Mouse (Mus musculus) forebrain, embryonic 14.5 days (tissue): ENCODE data around the gene Cmpk1. TPM values are rescaled to one million over a fixed set of nuclear protein-coding genes. Genes with fewer than 3 reads are reported as not detected.

ENCODE experiments used
- ATAC-seq: fragments of 200-750 bp; cut with Nextera tagmentation; 2 replicates; pipeline ENCODE4 v1.8.0; 2017; ENCODE audit warnings: mild to moderate bottlenecking, moderate library complexity
- DNase-seq: peaks from one replicate; pipeline ENCODE4 v3.0.0-alpha.2; 2015; ENCODE audit warnings: low spot score
- H3K27ac ChIP-seq: fragments of 300-500 bp; sonication (generic); 2 replicates; pipeline ENCODE4 v1.5.1; 2014; ENCODE audit warnings: low read depth, mild to moderate bottlenecking, control low read depth, low read length, moderate library complexity
- H3K27me3 ChIP-seq: fragments of 300-500 bp; sonication (generic); replicated peaks from 2 replicates; pipeline ENCODE4 v1.6.1; 2014; ENCODE audit warnings: low read length, control low read depth, mixed read lengths; ENCODE audit not compliant: control insufficient read depth, insufficient read depth
- H3K36me3 ChIP-seq: fragments of 300-500 bp; sonication (generic); 2 replicates; pipeline ENCODE4 v1.6.1; 2014; ENCODE audit warnings: low read length, control low read depth; ENCODE audit not compliant: control insufficient read depth, insufficient read depth
- H3K4me1 ChIP-seq: fragments of 300-500 bp; sonication (generic); 2 replicates; pipeline ENCODE4 v1.6.1; 2014; ENCODE audit warnings: antibody characterized with exemption, low read length, control low read depth; ENCODE audit not compliant: control insufficient read depth, insufficient read depth
- H3K4me2 ChIP-seq: fragments of 300-500 bp; sonication (generic); 2 replicates; pipeline ENCODE4 v1.6.1; 2014; ENCODE audit warnings: mild to moderate bottlenecking, control low read depth, low read length
- H3K4me3 ChIP-seq: fragments of 300-500 bp; sonication (generic); 2 replicates; pipeline ENCODE4 v1.5.1; 2014; ENCODE audit warnings: low read depth, low read length, control low read depth
- H3K9ac ChIP-seq: fragments of 300-500 bp; sonication (generic); 2 replicates; pipeline ENCODE4 v1.6.1; 2014; ENCODE audit warnings: mild to moderate bottlenecking, low read length, control low read depth, moderate library complexity
- H3K9me3 ChIP-seq: fragments of 300-500 bp; sonication (generic); replicated peaks from 2 replicates; pipeline ENCODE4 v1.6.1; 2016; ENCODE audit warnings: low read length, control low read depth, mixed read lengths; ENCODE audit not compliant: control insufficient read depth
- WGBS: fragments of 180-500 bp; shearing (Covaris S2); extraction: QIAGEN DNeasy Blood & Tissue Kit; methylation state at CpG from one replicate; pipeline ENCODE4 v1.1.7; 2014; 5-methylcytosine and 5-hydroxymethylcytosine counted together
- polyA plus RNA-seq: library from polyadenylated mRNA; unstranded; fragments of >200 nt; fragmentation: Nextera tagmentation; extraction: Ambion mirVana; gene quantifications from 2 replicates; pipeline ENCODE4 v1.2.1, GENCODE M21; 2014

Cmpk1 gene
- 165 and 189 TPM in 2 replicates for polyA plus RNA-seq

DNA sequence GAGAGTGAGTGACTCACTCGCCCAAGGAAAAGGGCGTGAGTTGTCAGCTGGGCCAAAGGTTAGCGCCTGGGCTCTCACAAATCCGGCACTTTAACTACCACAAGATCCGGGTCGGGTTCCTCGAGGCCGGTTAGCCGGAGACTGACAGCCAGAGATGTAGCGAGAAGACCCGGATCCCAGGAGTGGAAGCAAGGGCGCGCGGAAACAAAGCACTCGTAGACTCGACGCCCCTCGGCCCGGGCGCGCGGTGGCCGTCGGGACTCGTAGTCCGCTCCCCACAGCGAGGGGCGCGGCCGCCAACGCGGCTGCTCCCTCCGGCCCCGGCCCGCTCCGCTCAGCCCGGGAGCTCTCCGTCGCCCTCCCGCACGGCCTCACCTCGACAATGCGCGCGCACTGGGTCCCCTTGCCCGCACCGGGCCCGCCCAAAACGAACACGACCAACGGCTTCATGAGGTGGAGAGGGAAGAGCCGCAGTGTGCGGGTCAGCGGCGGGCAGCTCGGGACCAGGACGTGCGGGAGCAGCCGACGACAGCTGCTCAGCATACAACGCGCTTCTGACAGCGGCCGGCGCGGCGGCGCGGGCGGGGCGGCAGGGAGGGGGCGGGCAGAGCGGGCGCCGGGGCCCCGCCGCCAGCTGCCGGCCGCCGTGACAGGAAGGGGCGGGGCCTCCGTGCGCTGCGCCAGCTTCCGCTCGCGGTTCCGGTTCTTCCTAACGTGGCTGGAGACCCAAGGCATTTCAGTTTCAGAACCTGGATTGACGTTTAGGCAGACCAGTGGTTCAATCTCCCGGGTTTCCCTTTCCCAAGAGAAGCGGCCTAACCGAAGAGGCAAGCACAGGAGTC is at the start of gene Cmpk1:
Gene Cmpk1, minus strand, starts transcription at position 651 of the 842 bp plus-strand sequence.
- peak; percentile 97 for ATAC-seq
- H3K36me3 ChIP-seq, result peaks cover 3% of the 10 kb centered on the region; the same call in 1 of the 2 replicates
- WGBS, result under 1% methylated on average over 86 of the region's 93 CpGs

DNA sequence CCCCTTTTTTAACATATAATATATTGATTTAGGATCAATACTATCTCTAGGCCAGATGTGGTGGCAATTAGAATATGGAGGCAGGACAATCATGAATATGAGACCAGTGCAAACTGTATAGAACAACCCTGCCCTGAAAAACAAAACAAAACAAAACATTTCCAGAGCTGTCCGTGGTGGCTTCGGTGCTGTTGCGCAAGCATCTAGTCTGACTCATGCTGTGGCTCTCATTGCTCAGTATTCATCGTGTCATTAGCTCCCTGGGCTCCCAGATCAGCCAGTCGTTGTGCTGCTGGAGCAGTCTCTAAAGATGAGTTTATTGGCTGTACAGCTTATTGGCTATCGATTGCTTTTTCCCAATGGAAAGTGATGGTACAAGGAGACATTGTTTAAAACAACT is 48.0 kb upstream of the Cmpk1 start:
- no peak overlapping the region for H3K27ac ChIP-seq
- no peaks in the 10 kb centered on the region for H3K27me3 ChIP-seq
- no peak for ATAC-seq
- H3K9me3 ChIP-seq, result no peaks in the 10 kb centered on the region
- no peak overlapping the region for H3K9ac ChIP-seq
- H3K4me1 ChIP-seq, result no peaks in the 10 kb centered on the region
- H3K4me2 ChIP-seq, result no peak overlapping the region
- 77% methylated on average over 6 of the region's 6 CpGs for WGBS
- H3K4me3 ChIP-seq, result no peak overlapping the region
- DNase-seq, result no peak
- H3K36me3 ChIP-seq, result peaks cover 32% of the 10 kb centered on the region

More for the DNA sequence above, at the start of gene Cmpk1:
- H3K9me3 ChIP-seq, result no peaks in the 10 kb centered on the region
- H3K4me3 ChIP-seq, result peak within 1 kb of the TSS; percentile 75
- peak within 1 kb of the TSS; percentile 100 for H3K27ac ChIP-seq
- H3K27me3 ChIP-seq, result no peaks in the 10 kb centered on the region
- H3K4me2 ChIP-seq, result peak within 1 kb of the TSS; percentile 79
- peaks cover 22% of the 10 kb centered on the region; the same call in 1 of the 2 replicates for H3K4me1 ChIP-seq
- peak; percentile 94 for DNase-seq
- peak within 1 kb of the TSS; percentile 95 for H3K9ac ChIP-seq

DNA sequence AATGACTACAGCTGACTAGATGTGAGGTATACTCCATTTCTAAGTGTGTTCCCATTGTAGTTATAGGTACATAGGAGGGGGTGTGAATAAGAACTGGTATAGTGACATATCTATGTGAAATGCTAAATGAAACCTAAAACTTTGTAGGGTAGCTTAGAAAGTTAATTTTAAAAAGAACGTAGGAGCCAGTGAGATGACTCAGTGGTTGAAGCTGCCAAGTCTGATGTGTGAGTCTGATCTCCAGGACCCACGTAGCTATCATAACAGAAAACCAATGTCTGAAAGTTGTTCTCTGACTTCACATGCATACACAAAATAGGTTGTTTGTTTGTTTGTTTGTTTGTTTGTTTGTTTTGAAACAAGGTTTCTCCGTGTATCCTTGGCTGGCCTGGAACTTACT is 33.0 kb upstream of the Cmpk1 start:
- Histone ChIP-seq H3K9me3 (no peaks in the 10 kb centered on the region), H3K4me3 (no peak overlapping the region), H3K27me3 (no peaks in the 10 kb centered on the region), H3K27ac (no peak overlapping the region), H3K4me1 (no peaks in the 10 kb centered on the region), H3K9ac (no peak overlapping the region), H3K36me3 (peaks cover 46% of the 10 kb centered on the region), H3K4me2 (no peak overlapping the region)
- WGBS, result 95% methylated on average over 3 of the region's 3 CpGs
- ATAC-seq (no peak), DNase-seq (no peak)

DNA sequence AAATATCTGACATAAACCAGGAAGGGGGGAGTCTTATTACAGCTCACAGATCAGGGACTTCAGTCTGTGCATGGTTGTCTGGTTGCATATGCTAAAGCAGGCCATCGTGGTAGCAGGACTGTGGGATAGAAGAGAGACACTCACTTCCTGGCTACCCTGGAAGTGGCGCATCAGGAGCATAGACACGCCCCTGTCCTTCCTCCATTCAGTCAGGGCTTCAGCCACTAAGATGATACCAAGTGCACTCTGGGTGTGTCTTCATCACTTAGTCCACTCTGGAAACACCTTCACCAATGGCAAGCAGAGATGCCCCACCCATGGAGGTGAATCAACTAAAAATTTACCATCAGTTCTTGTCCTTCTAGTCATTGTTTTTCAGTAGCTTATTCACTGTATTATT is 27.2 kb upstream of the Cmpk1 start:
- H3K4me2 ChIP-seq, result no peak overlapping the region
- ATAC-seq (no peak), DNase-seq (no peak)
- H3K4me3 ChIP-seq, result no peak overlapping the region
- no peak overlapping the region for H3K27ac ChIP-seq
- H3K27me3 ChIP-seq, result no peaks in the 10 kb centered on the region
- H3K9ac ChIP-seq, result no peak overlapping the region
- WGBS, result 93% methylated on average over 3 of the region's 3 CpGs
- peaks cover 35% of the 10 kb centered on the region for H3K36me3 ChIP-seq
- no peaks in the 10 kb centered on the region for H3K4me1 ChIP-seq
- H3K9me3 ChIP-seq, result no peaks in the 10 kb centered on the region

DNA sequence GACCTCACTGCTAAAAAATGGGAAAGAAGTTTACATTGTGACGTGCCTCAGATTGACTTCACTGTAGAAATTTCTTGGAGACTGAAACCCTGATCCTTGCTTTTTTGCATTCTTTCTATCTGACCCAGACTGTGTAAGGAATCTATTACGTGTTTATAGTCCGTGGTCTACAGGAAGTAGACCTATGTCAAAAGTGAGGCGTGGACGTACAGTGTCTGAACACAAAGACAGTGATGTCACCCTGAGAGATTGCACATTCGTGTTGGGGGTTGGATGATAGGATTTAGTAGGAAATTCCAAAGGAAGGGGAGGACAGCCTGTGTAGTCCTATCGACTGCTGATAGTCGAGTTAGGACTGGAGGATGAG is 13.4 kb upstream of the Cmpk1 start:
- Histone ChIP-seq H3K27me3 (no peaks in the 10 kb centered on the region), H3K4me2 (peak overlapping the region; percentile 54), H3K27ac (no peak overlapping the region), H3K4me3 (peak overlapping the region; percentile 52), H3K4me1 (peaks cover 10% of the 10 kb centered on the region), H3K9me3 (no peaks in the 10 kb centered on the region), H3K36me3 (peaks cover 17% of the 10 kb centered on the region), H3K9ac (peak overlapping the region; percentile 58)
- DNase-seq (no peak), ATAC-seq (peak; percentile 2; the same call in 1 of the 2 replicates)
- WGBS, result 2% methylated on average over 8 of the region's 8 CpGs

DNA sequence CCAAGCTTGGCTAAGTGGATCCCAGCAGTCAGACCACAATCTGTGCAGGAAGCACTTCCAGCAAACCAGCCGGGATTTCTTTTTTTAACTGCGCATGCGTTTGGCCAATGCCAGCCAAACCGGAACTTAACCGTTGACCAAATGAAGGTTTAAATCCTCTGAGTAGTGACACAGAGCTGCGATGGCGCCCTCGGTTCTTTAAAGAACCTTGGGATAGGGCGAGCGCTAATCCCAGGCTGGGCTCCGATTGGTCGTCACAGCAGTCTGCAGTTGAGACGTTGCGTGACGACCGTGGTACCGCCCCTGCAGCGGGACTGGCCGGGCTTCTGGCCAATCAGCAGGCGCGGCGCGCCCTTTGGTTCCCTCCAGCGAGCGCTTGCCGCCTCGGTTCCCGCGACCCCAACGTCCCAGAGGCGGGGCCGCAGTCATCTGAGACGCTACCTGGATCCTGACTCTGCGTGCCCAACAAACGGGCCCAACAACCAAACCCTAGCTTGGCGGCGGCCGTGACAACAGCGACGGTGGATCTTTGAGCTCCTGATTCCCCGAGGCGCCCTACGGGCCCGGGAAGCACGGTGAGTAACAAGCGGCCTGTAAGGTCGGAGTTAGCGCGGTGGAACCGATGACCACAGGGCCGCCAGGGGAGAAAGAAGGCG is 12.9 kb upstream of the Cmpk1 start, which contains the start of gene Stil:
Gene Stil, plus strand, starts transcription at position 387 of the 656 bp plus-strand sequence.
- H3K27me3 ChIP-seq, result no peaks in the 10 kb centered on the region
- H3K4me1 ChIP-seq, result peaks cover 10% of the 10 kb centered on the region
- ATAC-seq, result peak; percentile 100
- DNase-seq, result peak; percentile 99
- peak within 1 kb of the TSS; percentile 66 for H3K9ac ChIP-seq
- peak within 1 kb of the TSS; percentile 52 for H3K4me3 ChIP-seq
- H3K27ac ChIP-seq, result peak within 1 kb of the TSS; percentile 87
- H3K4me2 ChIP-seq, result peak within 1 kb of the TSS; percentile 60
- no peaks in the 10 kb centered on the region for H3K9me3 ChIP-seq
- peaks cover 12% of the 10 kb centered on the region for H3K36me3 ChIP-seq
- under 1% methylated on average over 52 of the region's 52 CpGs for WGBS

DNA sequence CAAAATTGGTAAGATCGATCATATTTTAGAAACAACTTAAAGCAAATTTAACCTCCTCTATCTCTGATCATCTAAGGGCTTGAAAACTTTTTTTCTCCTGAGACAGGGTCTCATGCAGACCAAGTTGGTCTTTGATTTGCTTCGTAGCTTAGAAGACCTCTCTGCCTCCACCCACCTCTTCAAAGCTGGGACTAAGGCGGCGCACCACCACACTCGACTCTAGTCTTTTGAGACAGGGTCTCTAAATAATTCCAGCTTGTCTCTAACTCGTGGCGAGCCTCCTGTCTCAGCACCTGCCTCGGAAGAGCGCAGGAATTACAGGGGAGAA is 12.4 kb upstream of the Cmpk1 start:
- Histone ChIP-seq H3K4me3 (peak overlapping the region; percentile 52), H3K4me2 (peak overlapping the region; percentile 60), H3K9me3 (no peaks in the 10 kb centered on the region), H3K4me1 (peaks cover 10% of the 10 kb centered on the region), H3K9ac (peak overlapping the region; percentile 66), H3K36me3 (peaks cover 9% of the 10 kb centered on the region; the same call in 1 of the 2 replicates), H3K27ac (peak overlapping the region; percentile 87), H3K27me3 (no peaks in the 10 kb centered on the region)
- WGBS, result 10% methylated on average over 9 of the region's 9 CpGs
- ATAC-seq, result peak; percentile 51; the same call in 1 of the 2 replicates
- no peak for DNase-seq

DNA sequence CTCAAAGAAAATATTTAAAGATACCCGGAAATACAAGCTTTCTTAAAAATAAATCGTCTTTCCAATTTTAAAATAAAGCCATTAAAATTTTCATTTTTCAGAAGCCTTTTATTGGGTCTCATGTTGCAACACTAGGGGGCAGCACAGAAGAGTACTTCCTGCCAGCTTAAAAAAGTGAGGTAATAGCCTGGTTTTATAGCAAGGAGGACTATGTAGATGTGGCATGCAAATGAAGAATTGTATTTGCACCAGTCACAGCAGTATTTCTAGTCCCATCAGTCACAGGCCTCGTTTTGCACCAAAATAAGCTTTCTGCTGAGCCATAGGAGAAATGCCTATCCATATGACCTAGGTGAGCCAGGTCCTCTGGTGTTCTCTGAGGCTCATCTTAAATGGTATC is 10.0 kb upstream of the Cmpk1 start:
- Histone ChIP-seq H3K27ac (no peak overlapping the region), H3K9ac (no peak overlapping the region), H3K36me3 (no peaks in the 10 kb centered on the region), H3K4me2 (no peak overlapping the region), H3K9me3 (no peaks in the 10 kb centered on the region), H3K4me1 (peaks cover 10% of the 10 kb centered on the region), H3K27me3 (no peaks in the 10 kb centered on the region), H3K4me3 (no peak overlapping the region)
- WGBS, result 49% methylated on average over 3 of the region's 3 CpGs
- ATAC-seq (no peak), DNase-seq (peak; percentile 23)

DNA sequence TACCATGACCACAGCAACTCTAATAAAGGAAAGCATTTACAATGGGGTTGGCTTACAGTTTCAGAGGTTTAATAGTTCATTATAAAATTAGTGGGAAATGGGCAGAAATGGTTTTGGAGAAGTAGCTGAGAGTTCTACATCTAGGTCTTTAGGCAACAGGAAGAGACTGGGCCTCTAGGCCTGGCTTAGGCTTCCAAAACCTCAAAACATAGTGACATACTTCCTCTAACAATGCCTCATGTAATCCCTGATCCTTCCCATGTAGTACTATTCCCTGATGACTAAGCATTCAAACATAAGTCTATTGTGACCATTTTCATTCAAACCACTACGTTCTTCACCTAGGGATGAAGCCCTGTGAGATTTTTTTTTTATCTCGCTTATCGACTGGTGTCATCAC is 7.2 kb upstream of the Cmpk1 start:
- Histone ChIP-seq H3K4me1 (peaks cover 1% of the 10 kb centered on the region; the same call in 1 of the 2 replicates), H3K27ac (no peak overlapping the region), H3K4me3 (no peak overlapping the region), H3K36me3 (no peaks in the 10 kb centered on the region), H3K9me3 (no peaks in the 10 kb centered on the region), H3K9ac (no peak overlapping the region), H3K4me2 (no peak overlapping the region), H3K27me3 (no peaks in the 10 kb centered on the region)
- no peak for ATAC-seq
- DNase-seq, result no peak
- 86% methylated on average over 3 of the region's 3 CpGs for WGBS
